Comparison of ENCODE assay signal across 7 mouse cellular contexts in genomic region chr3:104961066-104962059, GRCm38 (mm10). TPM values are rescaled to one million over a fixed set of nuclear protein-coding genes. Genes with fewer than 3 reads are reported as not detected.
DNase-seq lines count a peak whose midpoint lies in the region; ATAC-seq and TF ChIP-seq lines count a peak whose summit lies in the region.

TSS of gene Wnt2b (minus strand) at chr3:104961921.

- no peaks in the 10 kb centered on the region for H3K9me3 ChIP-seq in embryonic facial prominence, embryonic 13.5 days
- H3K9me3 ChIP-seq in hindbrain, embryonic 13.5 days: no peaks in the 10 kb centered on the region
- no peaks in the 10 kb centered on the region for H3K9me3 ChIP-seq in liver, postnatal 0 days (ENCODE audit: low read length)
- no peaks in the 10 kb centered on the region for H3K9me3 ChIP-seq in stomach, embryonic 16.5 days (replicated peaks; ENCODE audit: control insufficient read depth, low read length)

- H3K9ac ChIP-seq in embryonic facial prominence, embryonic 13.5 days: peak within 1 kb of the TSS; percentile 68
- H3K9ac ChIP-seq in hindbrain, embryonic 13.5 days: peak within 1 kb of the TSS; percentile 70
- H3K9ac ChIP-seq in liver, postnatal 0 days (replicated peaks): no peak within 1 kb of the TSS
- peak within 1 kb of the TSS; percentile 70 for H3K9ac ChIP-seq in stomach, embryonic 16.5 days (ENCODE audit: low read length)

- peak within 1 kb of the TSS; percentile 57 for H3K4me3 ChIP-seq in embryonic facial prominence, embryonic 13.5 days
- peak within 1 kb of the TSS; percentile 58 for H3K4me3 ChIP-seq in hindbrain, embryonic 13.5 days
- peak within 1 kb of the TSS; percentile 48 for H3K4me3 ChIP-seq in liver, postnatal 0 days (ENCODE audit: low read depth, low read length)
- peak within 1 kb of the TSS; percentile 57 for H3K4me3 ChIP-seq in stomach, embryonic 16.5 days (replicated peaks; ENCODE audit: low read length)

- no peaks in the 10 kb centered on the region for H3K36me3 ChIP-seq in embryonic facial prominence, embryonic 13.5 days
- H3K36me3 ChIP-seq in hindbrain, embryonic 13.5 days: no peaks in the 10 kb centered on the region
- H3K36me3 ChIP-seq in liver, postnatal 0 days (replicated peaks; ENCODE audit: insufficient read depth, low read length): no peaks in the 10 kb centered on the region
- no peaks in the 10 kb centered on the region for H3K36me3 ChIP-seq in stomach, embryonic 16.5 days (ENCODE audit: control insufficient read depth, insufficient read depth, low read length)

- H3K4me2 ChIP-seq in embryonic facial prominence, embryonic 13.5 days: peak within 1 kb of the TSS; percentile 83
- peak within 1 kb of the TSS; percentile 70 for H3K4me2 ChIP-seq in hindbrain, embryonic 13.5 days
- H3K4me2 ChIP-seq in liver, postnatal 0 days (ENCODE audit: low read depth, low read length): peak within 1 kb of the TSS; percentile 83
- H3K4me2 ChIP-seq in stomach, embryonic 16.5 days (ENCODE audit: low read depth, low read length): peak within 1 kb of the TSS; percentile 87

- TF ChIP-seq CTCF in liver, postnatal 0 days (IDR thresholded peaks at IDR 0.05; ENCODE audit: low read depth): no peak

- no peak for TF ChIP-seq EP300 in liver, postnatal 0 days (IDR thresholded peaks at IDR 0.05; ENCODE audit: low read depth)

- H3K27ac ChIP-seq in embryonic facial prominence, embryonic 13.5 days: 0 out of 2 replicates have a peak within 1 kb of the TSS, but pooled peaks have one; percentile 33
- no peak within 1 kb of the TSS for H3K27ac ChIP-seq in hindbrain, embryonic 13.5 days
- H3K27ac ChIP-seq in liver, postnatal 0 days (ENCODE audit: low read depth): no peak within 1 kb of the TSS
- H3K27ac ChIP-seq in stomach, embryonic 16.5 days (ENCODE audit: low read length): 0 out of 2 replicates have a peak within 1 kb of the TSS, but pooled peaks have one; percentile 24

- DNase-seq in thymus, postnatal 14 days: peak; percentile 11
- no peak for DNase-seq in thymus, adult 18-20 months
- DNase-seq in liver, postnatal 0 days: no peak
- no peak for DNase-seq in c-Kit-positive CD71-positive TER-119-positive erythroid progenitor cells, embryonic 14.5 days (ENCODE audit: low spot score)

- peaks cover 59% of the 10 kb centered on the region for H3K4me1 ChIP-seq in embryonic facial prominence, embryonic 13.5 days
- H3K4me1 ChIP-seq in hindbrain, embryonic 13.5 days (replicated peaks): peaks cover 35% of the 10 kb centered on the region
- H3K4me1 ChIP-seq in liver, postnatal 0 days (ENCODE audit: insufficient read depth): peaks cover 13% of the 10 kb centered on the region
- H3K4me1 ChIP-seq in stomach, embryonic 16.5 days (ENCODE audit: control insufficient read depth, insufficient read depth, low read length): peaks cover 12% of the 10 kb centered on the region

- H3K27me3 ChIP-seq in embryonic facial prominence, embryonic 13.5 days: peaks cover 65% of the 10 kb centered on the region
- peaks cover 87% of the 10 kb centered on the region for H3K27me3 ChIP-seq in hindbrain, embryonic 13.5 days
- peaks cover 58% of the 10 kb centered on the region for H3K27me3 ChIP-seq in liver, postnatal 0 days (ENCODE audit: insufficient read depth, low read length)
- peaks cover 41% of the 10 kb centered on the region for H3K27me3 ChIP-seq in stomach, embryonic 16.5 days (ENCODE audit: control insufficient read depth, insufficient read depth, low read length)

- peak; percentile 38 for ATAC-seq in embryonic facial prominence, embryonic 13.5 days (ENCODE audit: insufficient number of reproducible peaks, insufficient read depth, low FRiP score, low TSS enrichment, low read depth)
- peak; percentile 67 for ATAC-seq in hindbrain, embryonic 13.5 days (ENCODE audit: low FRiP score)
- ATAC-seq in liver, postnatal 0 days: peak; percentile 64
- peak; percentile 65; the same call in 1 of the 2 replicates for ATAC-seq in stomach, embryonic 16.5 days (ENCODE audit: insufficient read depth, low FRiP score)

- WGBS in embryonic facial prominence, embryonic 13.5 days: 2% methylated on average over 67 of the region's 87 CpGs
- 3% methylated on average over 55 of the region's 87 CpGs for WGBS in hindbrain, embryonic 13.5 days
- 4% methylated on average over 63 of the region's 87 CpGs for WGBS in liver, postnatal 0 days (ENCODE audit: insufficient replicate concordance)
- 1% methylated on average over 81 of the region's 87 CpGs for WGBS in stomach, embryonic 16.5 days

RNA-seq across cellular contexts. Expression of gene Wnt2b, which starts in this region (rescaled TPM):
- 1.3 and 1.8 TPM in 2 replicates for polyA plus RNA-seq in embryonic facial prominence, embryonic 13.5 days (2015; fragmentation: Nextera tagmentation; extraction: Ambion mirVana)
- polyA plus RNA-seq in hindbrain, embryonic 13.5 days (2015; fragmentation: Nextera tagmentation; extraction: Ambion mirVana): 0.63 and 0.75 TPM in 2 replicates
- polyA plus RNA-seq in liver, postnatal 0 days (2015; fragmentation: Nextera tagmentation; extraction: Ambion mirVana): 0.07 and 0.09 TPM in 2 replicates
- 2.1 and 3.1 TPM in 2 replicates for polyA plus RNA-seq in stomach, embryonic 16.5 days (2015; fragmentation: Nextera tagmentation; extraction: Ambion mirVana)

Comparison
In these comparisons a context has a peak if more than half of its experiments do, and no peak if none do; other contexts are left out.
1. Peak in ATAC-seq, H3K4me3 ChIP-seq, H3K9ac ChIP-seq and H3K4me2 ChIP-seq in hindbrain, embryonic 13.5 days; RNA of the gene not detected or under 1 TPM.
2. Peak in ATAC-seq, H3K4me3 ChIP-seq and H3K4me2 ChIP-seq in liver, postnatal 0 days; RNA of the gene not detected or under 1 TPM.
3. H3K27ac ChIP-seq: peak in embryonic facial prominence, embryonic 13.5 days (single experiment) and stomach, embryonic 16.5 days (single experiment); none in hindbrain, embryonic 13.5 days (single experiment) and liver, postnatal 0 days (single experiment).
4. Peak in every context shown above with its lines, with median percentiles within 50 percentile points of each other: ATAC-seq, H3K4me2 ChIP-seq and H3K4me3 ChIP-seq.